Mouse (Mus musculus) bone marrow macrophage, adult 2 months (primary cell): Measurements from ENCODE around the gene Slc4a1ap.

Source experiments
- CTCF ChIP-seq: IDR thresholded peaks from 2 replicates; pipeline ENCODE4 v1.5.1; 2012; ENCODE audit warnings: low read depth, mild to moderate bottlenecking, low read length, moderate library complexity
- POLR2A ChIP-seq: IDR thresholded peaks from 2 replicates; pipeline ENCODE4 v1.6.1; 2012; ENCODE audit warnings: mild to moderate bottlenecking, low read depth, low read length, borderline replicate concordance

DNA sequence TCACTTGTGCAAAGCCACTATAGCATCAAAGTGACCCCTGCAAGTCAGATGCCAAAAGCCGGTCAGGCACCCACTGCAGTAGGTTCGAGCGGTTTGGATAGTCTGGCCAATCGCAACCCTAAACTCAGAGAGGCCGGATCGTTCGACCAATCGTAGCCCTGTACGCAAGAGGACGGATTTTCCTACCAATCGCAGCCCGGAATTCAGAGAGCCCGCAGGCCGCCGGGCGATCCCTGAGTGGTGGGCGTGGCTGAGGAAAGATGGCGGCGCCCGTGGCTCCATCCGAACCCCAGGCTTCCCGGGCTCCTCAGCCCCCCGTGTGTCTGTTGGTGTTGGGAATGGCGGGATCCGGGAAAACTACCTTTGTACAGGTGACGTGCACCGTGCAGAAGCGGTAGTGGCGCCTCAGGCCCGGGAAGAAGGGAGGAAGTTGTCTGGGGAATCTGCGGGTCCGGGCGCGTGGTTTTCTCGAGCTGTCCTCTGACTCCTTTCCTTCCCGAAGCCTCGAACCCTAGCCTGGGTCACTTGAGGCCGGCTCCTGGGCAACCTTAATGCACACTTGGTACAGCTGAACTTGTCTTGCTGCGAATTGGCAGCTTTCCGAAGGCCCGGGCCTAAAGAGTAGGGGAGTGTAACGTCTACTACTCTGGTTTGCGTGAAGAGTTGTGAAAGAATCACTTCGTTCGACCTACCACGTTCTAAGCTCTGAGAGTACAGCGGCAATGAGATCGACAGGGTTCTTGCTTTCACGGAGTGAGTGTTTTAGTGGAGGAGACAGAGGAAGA is 32.1 kb upstream of the Slc4a1ap start, which contains the start of gene Gpn1:
- TF ChIP-seq CTCF: no peak
- no peak for TF ChIP-seq POLR2A
